Mouse (Mus musculus) ES-Bruce4 (cell line): ENCODE results near the gene Cidec. TPM values are rescaled to one million over a fixed set of nuclear protein-coding genes. Genes with fewer than 3 reads are reported as not detected.

Experiments used
- H3K27ac ChIP-seq: 2 replicates; pipeline ENCODE4 v1.5.1; 2012; ENCODE audit warnings: low read length, inconsistent platforms; ENCODE audit not compliant: insufficient read depth
- H3K27me3 ChIP-seq: 2 replicates; pipeline ENCODE4 v1.6.1; 2012; ENCODE audit warnings: mild to moderate bottlenecking, low read length, inconsistent platforms; ENCODE audit not compliant: control insufficient read depth, poor library complexity, insufficient read depth, severe bottlenecking
- H3K36me3 ChIP-seq: 2 replicates; pipeline ENCODE4 v1.6.1; 2012; ENCODE audit warnings: inconsistent platforms, mild to moderate bottlenecking, low read length, moderate library complexity; ENCODE audit not compliant: control insufficient read depth, poor library complexity, insufficient read depth, severe bottlenecking
- H3K4me1 ChIP-seq: one replicate; pipeline ENCODE4 v1.8.1; 2011; ENCODE audit warnings: low read length; ENCODE audit not compliant: control insufficient read depth, insufficient read depth
- H3K4me3 ChIP-seq: 2 replicates; pipeline ENCODE4 v1.5.1; 2011; ENCODE audit warnings: low read depth, mild to moderate bottlenecking, low read length
- H3K9ac ChIP-seq: 2 replicates; pipeline ENCODE4 v1.6.1; 2012; ENCODE audit warnings: low read depth, mild to moderate bottlenecking, inconsistent platforms; ENCODE audit not compliant: poor library complexity, severe bottlenecking
- H3K9me3 ChIP-seq: replicated peaks from 2 replicates; pipeline ENCODE4 v1.6.1; 2012; ENCODE audit warnings: mild to moderate bottlenecking, low read length, inconsistent platforms; ENCODE audit not compliant: control insufficient read depth, poor library complexity, insufficient read depth, severe bottlenecking
- CTCF ChIP-seq: IDR thresholded peaks from one replicate; pipeline ENCODE4 v1.8.1; 2011; ENCODE audit warnings: low read depth, low read length
- EP300 ChIP-seq: IDR thresholded peaks from 2 replicates; pipeline ENCODE4 v1.6.1; 2011; ENCODE audit warnings: low read depth, low read length; ENCODE audit not compliant: insufficient read depth
- POLR2A ChIP-seq: IDR thresholded peaks from one replicate; pipeline ENCODE4 v1.8.1; 2011; ENCODE audit warnings: low read length; ENCODE audit not compliant: insufficient read depth
- polyA plus RNA-seq: library from polyadenylated mRNA; stranded (reverse); fragments of >200 nt; gene quantifications from 2 replicates; pipeline ENCODE4 v1.2.4, GENCODE M21; 2011; ENCODE audit warnings: low read depth; ENCODE audit not compliant: missing spikeins, insufficient read depth, insufficient read length

Gene Cidec
- polyA plus RNA-seq, 1 experiment: not detected

DNA sequence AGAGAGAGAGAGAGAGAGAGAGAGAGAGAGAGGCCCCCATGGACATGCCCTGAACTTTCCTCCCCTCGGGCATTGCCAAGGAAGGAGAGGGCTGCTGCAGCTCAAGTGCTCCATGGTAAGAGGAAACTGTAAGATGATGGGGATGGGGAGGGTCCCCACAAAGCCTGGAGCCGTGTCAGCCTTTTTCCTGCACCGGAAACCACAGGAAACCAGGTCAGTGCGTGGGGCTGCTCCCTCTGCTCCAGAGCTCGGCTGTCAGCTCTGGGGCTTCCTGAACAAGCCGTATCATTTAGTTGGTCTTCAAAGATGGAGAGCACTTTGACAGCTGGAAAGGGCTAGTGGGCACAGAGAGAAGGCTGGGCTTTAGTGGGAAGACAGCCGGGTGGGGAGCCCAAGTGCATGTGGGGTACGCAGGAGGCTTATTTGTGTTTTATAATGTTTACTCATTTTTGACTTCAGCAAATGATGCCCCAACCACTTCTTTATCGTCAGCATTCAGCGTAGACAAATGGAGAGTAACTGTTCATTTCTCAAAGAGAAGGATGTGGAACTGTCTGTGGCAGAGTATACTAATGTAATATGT lies 22.5 kb upstream of the Cidec start, which contains the start of gene Il17re:
Il17re (plus strand) TSS at position 533 of the 583 bp plus-strand sequence.
- Histone ChIP-seq H3K27ac (no peak within 1 kb of the TSS), H3K9me3 (no peaks in the 10 kb centered on the region), H3K4me1 (no peaks in the 10 kb centered on the region), H3K27me3 (no peaks in the 10 kb centered on the region), H3K4me3 (peak within 1 kb of the TSS; percentile 10), H3K36me3 (no peaks in the 10 kb centered on the region), H3K9ac (no peak within 1 kb of the TSS)
- no peak for TF ChIP-seq CTCF
- no peak for TF ChIP-seq EP300
- no peak for TF ChIP-seq POLR2A

DNA sequence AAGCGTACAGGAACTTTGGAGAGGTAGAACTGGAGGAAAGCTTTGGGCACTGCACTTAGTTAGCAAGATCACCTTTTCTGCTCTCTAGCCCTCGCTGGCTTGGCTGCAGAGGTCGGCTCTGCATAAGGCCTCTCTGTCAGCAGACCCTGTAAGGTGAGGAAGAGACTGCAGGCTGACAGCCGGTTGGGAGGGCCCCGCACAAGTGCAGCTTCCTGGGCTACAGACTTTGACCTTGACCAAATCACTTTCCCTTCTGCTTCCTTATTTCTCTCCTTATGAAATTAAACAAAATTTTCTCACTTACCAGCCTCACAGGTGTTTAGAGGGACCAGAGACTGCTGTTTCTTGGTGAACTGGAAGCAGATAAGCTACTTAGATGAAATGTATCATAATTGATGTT lies 19.4 kb upstream of the Cidec start:
- Histone ChIP-seq H3K9ac (no peak overlapping the region), H3K36me3 (no peaks in the 10 kb centered on the region), H3K4me3 (no peak overlapping the region), H3K27ac (no peak overlapping the region), H3K4me1 (no peaks in the 10 kb centered on the region), H3K27me3 (no peaks in the 10 kb centered on the region), H3K9me3 (no peaks in the 10 kb centered on the region)
- TF ChIP-seq EP300 (no peak), POLR2A (no peak), CTCF (no peak)

DNA sequence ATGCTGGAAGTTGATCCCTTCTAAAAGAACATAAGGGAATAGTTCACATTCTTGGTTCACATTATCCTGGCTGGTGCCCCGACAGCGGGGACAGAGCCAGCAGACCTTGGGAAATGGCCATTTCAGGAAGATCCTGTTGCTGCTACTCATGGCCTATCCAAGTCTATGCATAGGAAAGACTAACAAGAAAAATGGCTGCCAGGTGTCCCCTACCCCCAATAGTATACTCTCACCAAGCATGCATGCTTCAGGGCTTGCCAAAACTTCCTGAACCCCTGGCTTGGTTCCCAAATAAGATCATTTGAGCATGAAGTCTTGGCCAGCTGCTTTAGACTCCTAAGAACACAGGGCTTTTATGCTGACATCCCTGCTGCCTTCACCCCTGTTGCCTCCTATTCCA lies 16.3 kb upstream of the Cidec start:
- Histone ChIP-seq H3K36me3 (peaks cover 9% of the 10 kb centered on the region), H3K4me3 (no peak overlapping the region), H3K4me1 (no peaks in the 10 kb centered on the region), H3K27ac (no peak overlapping the region), H3K9ac (no peak overlapping the region), H3K27me3 (no peaks in the 10 kb centered on the region), H3K9me3 (no peaks in the 10 kb centered on the region)
- TF ChIP-seq CTCF (no peak), POLR2A (no peak), EP300 (no peak)

DNA sequence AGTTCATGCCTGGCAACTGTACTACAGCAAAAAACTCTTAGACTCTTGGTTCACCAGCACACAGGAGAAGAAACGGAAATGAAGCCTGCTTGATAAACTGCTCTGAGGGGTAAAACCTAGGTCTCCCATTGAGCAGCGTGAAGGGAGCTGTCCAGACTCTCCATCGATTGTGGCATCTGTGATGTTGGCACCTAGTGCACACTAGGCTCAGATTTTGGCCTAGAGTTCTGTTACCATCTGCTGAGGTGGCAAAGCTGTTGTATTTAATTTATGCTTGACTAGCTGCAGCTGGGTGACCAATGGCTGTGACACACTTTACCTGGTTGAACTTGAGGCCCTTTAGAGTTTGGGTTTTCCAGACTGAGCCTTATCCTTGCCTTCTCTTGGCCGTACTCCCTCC lies 12.1 kb upstream of the Cidec start:
- peaks cover 12% of the 10 kb centered on the region for H3K36me3 ChIP-seq
- TF ChIP-seq EP300: no peak
- no peaks in the 10 kb centered on the region for H3K9me3 ChIP-seq

DNA sequence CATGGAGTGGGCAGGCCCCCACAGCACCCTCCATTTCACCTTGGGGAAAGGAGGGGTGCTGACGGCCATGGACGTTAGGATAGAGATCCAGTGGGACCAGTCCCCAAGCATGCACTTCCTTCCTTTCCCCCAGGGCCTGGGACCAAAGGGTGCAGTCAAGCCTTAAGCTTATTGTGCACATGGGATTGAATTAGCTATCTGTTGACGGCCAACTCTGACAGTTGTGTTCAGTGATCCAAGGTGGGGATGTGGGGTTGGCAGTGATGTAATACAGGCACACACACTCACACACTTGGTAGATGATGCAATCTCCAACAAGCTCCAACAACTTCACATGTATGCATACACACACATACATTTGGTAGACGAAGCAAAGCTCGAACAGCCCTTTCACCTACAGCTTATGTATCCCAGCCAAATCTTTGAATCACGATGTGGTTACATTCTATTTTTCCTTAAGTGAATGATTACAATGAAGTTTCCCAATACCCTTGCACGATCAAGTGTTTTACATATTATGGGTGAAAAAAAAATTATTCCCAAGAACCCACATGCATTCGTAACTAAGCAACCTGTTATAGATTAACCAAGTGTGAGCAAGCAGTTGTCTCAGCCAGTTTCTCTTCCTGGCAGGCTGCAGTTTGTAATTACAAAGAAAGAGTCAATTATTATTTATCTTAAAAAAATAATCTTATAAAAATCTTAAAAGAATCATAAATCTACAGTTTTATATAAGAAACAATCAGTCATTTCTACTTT lies 8.8 kb upstream of the Cidec start:
- H3K4me1 ChIP-seq: no peaks in the 10 kb centered on the region
- H3K9me3 ChIP-seq: no peaks in the 10 kb centered on the region
- H3K27ac ChIP-seq: no peak overlapping the region
- H3K4me3 ChIP-seq: no peak overlapping the region
- TF ChIP-seq POLR2A: no peak
- no peak overlapping the region for H3K9ac ChIP-seq
- H3K27me3 ChIP-seq: no peaks in the 10 kb centered on the region
- peaks cover 12% of the 10 kb centered on the region for H3K36me3 ChIP-seq

More for the DNA sequence above, 12.1 kb upstream of the Cidec start:
- H3K9ac ChIP-seq: no peak overlapping the region
- H3K4me1 ChIP-seq: no peaks in the 10 kb centered on the region
- no peak overlapping the region for H3K27ac ChIP-seq
- no peaks in the 10 kb centered on the region for H3K27me3 ChIP-seq
- H3K4me3 ChIP-seq: no peak overlapping the region

DNA sequence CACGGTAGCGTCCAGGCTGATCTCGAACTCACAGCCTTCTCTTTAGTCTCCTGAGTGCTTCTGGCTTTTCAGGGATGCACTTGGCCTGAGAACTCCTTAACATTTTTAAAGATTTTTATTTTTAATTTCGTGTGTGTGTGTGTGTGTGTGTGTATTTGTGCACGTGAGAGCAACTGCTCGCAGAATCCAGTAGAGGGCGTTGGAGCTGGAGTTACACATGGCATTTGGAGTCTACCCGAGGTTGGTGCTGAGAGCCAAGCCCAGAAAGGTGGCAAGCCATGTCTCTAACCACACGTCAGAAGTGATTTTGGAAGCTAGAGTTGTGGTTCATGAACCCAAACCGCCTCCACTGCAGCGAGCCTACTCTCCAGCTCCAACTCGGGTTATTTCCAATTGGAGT lies 7.5 kb upstream of the Cidec start:
- H3K9ac ChIP-seq: peak overlapping the region; percentile 67
- no peaks in the 10 kb centered on the region for H3K27me3 ChIP-seq
- H3K4me3 ChIP-seq: peak overlapping the region; percentile 81
- TF ChIP-seq POLR2A (no peak), CTCF (peak; percentile 36), EP300 (no peak)
- no peaks in the 10 kb centered on the region for H3K9me3 ChIP-seq
- H3K27ac ChIP-seq: no peak overlapping the region
- peaks cover 9% of the 10 kb centered on the region for H3K36me3 ChIP-seq
- no peaks in the 10 kb centered on the region for H3K4me1 ChIP-seq
